Mouse (Mus musculus) brain, embryonic 14.5 days (tissue): ENCODE measurements around the gene Mrps12. TPM values are rescaled to one million over a fixed set of nuclear protein-coding genes. Genes with fewer than 3 reads are reported as not detected.

Source experiments
- DNase-seq: peaks from one replicate; pipeline ENCODE4 v3.0.0-alpha.2; 2011; ENCODE audit warnings: low read depth
- CTCF ChIP-seq: fragments of 200-500 bp; IDR thresholded peaks from 2 replicates; pipeline ENCODE4 v1.5.1; 2012; ENCODE audit warnings: inconsistent platforms, mild to moderate bottlenecking, moderate library complexity, borderline replicate concordance; ENCODE audit not compliant: insufficient read depth, insufficient read length; ENCODE audit errors: extremely low read depth
- POLR2A ChIP-seq: fragments of 200-500 bp; IDR thresholded peaks from 2 replicates; pipeline ENCODE4 v1.6.1; 2012; ENCODE audit warnings: mild to moderate bottlenecking, inconsistent platforms, borderline replicate concordance; ENCODE audit not compliant: poor library complexity, insufficient read depth, insufficient read length, severe bottlenecking; ENCODE audit errors: extremely low read depth
- polyA plus RNA-seq: library from polyadenylated mRNA; depleted of rRNA; stranded (reverse); fragments of >200 nt; gene quantifications from 2 replicates; pipeline ENCODE4 v1.2.3, GENCODE M21; 2012

Mrps12 gene
- polyA plus RNA-seq, 1 experiment: 68.0 TPM

GRCm38 (mm10) chr7:28756079-28756478, 14.5 kb upstream of the Mrps12 start, which contains the start of gene Ccer2:
Ccer2 (plus strand) TSS chr7:28756174.
- TF ChIP-seq POLR2A: no peak
- TF ChIP-seq CTCF: no peak

GRCm38 (mm10) chr7:28749935-28750334, 8.3 kb upstream of the Mrps12 start:
- TF ChIP-seq CTCF: no peak
- TF ChIP-seq POLR2A: no peak
- no peak for DNase-seq

More at GRCm38 (mm10) chr7:28756079-28756478, 14.5 kb upstream of the Mrps12 start, which contains the start of gene Ccer2:
- DNase-seq: no peak

GRCm38 (mm10) chr7:28741368-28741708, 282 bp downstream of the Mrps12 start:
- TF ChIP-seq POLR2A: no peak
- DNase-seq: no peak

GRCm38 (mm10) chr7:28740949-28741348, 671 bp downstream of the Mrps12 start:
- DNase-seq: no peak

GRCm38 (mm10) chr7:28739829-28740228, 1.8 kb downstream of the Mrps12 start:
- no peak for TF ChIP-seq POLR2A
- no peak for TF ChIP-seq CTCF

More at GRCm38 (mm10) chr7:28740949-28741348, 671 bp downstream of the Mrps12 start:
- no peak for TF ChIP-seq CTCF
- no peak for TF ChIP-seq POLR2A

GRCm38 (mm10) chr7:28735701-28736100, 5.9 kb downstream of the Mrps12 start:
- no peak for DNase-seq
- TF ChIP-seq CTCF: no peak
- TF ChIP-seq POLR2A: no peak

More at GRCm38 (mm10) chr7:28739829-28740228, 1.8 kb downstream of the Mrps12 start:
- no peak for DNase-seq

- no peak for DNase-seq
- TF ChIP-seq CTCF (no peak), POLR2A (no peak)
Observed at GRCm38 (mm10) chr7:28733211-28733610, 8.4 kb downstream of the Mrps12 start.

- TF ChIP-seq CTCF (no peak), POLR2A (no peak)
- peak; percentile 84 for DNase-seq
Observed at GRCm38 (mm10) chr7:28732341-28733142, 9.1 kb downstream of the Mrps12 start.

- TF ChIP-seq CTCF (peak; percentile 48; the same call in 1 of the 2 replicates), POLR2A (no peak)
- DNase-seq: peak; percentile 36
Observed at GRCm38 (mm10) chr7:28727649-28728340, 13.8 kb downstream of the Mrps12 start.

- DNase-seq: peak; percentile 88
- TF ChIP-seq CTCF (peak; percentile 92), POLR2A (no peak)
Observed at GRCm38 (mm10) chr7:28726600-28726999, 15.0 kb downstream of the Mrps12 start.

- no peak for DNase-seq
- TF ChIP-seq CTCF: no peak
- TF ChIP-seq POLR2A: no peak
Observed at GRCm38 (mm10) chr7:28724613-28725012, 17.0 kb downstream of the Mrps12 start.
